Mouse (Mus musculus): ENCODE measurements around the gene Cdh6.

DNA sequence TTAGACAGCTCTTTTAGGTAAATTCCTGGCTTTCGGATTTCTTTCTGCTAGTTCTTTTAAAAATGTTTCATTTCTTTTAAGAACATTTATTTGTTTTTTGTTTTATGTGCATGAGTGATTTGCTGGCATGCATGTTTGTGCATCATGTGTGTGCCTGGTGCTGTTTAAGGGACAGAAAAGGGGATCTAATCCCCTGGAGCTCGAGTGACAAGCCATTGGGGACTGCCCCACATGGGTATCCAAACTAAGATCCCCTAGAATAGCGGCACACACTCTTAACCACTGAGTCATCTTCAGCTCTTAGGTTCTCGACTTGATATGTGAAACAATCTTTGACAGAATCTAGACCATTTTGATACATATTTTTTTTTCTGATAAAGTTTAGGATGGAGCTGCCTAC, 99.4 kb downstream of the Cdh6 start:
- TF ChIP-seq CTCF (IDR thresholded peaks at IDR 0.05; ENCODE audit: low read depth) = no peak
- no peak for TF ChIP-seq EP300 (IDR thresholded peaks at IDR 0.05; ENCODE audit: low read depth)

Measured in liver, postnatal 0 days (tissue).